Mouse (Mus musculus) stomach, postnatal 0 days (tissue): Measurements from ENCODE around the gene Sstr4.

Experiments used
- CTCF ChIP-seq: IDR thresholded peaks from 2 replicates; pipeline ENCODE4 v1.5.1; 2016; ENCODE audit warnings: antibody characterized with exemption, low read depth, mild to moderate bottlenecking, moderate library complexity
- EP300 ChIP-seq: optimal IDR thresholded peaks from 2 replicates; pipeline ENCODE3; 2016; ENCODE audit warnings: antibody characterized with exemption

GRCm38 (mm10) chr2:148421112-148421511, 26.0 kb downstream of the Sstr4 start:
- TF ChIP-seq CTCF (no peak), EP300 (no peak)
